Mouse (Mus musculus) brain, adult 2 months (tissue): ENCODE results near the gene Mpp2.

Experiments used
- DNase-seq: peaks from one replicate; pipeline ENCODE4 v3.0.0; 2011; ENCODE audit warnings: low read depth, low spot score

Mpp2 gene

DNA sequence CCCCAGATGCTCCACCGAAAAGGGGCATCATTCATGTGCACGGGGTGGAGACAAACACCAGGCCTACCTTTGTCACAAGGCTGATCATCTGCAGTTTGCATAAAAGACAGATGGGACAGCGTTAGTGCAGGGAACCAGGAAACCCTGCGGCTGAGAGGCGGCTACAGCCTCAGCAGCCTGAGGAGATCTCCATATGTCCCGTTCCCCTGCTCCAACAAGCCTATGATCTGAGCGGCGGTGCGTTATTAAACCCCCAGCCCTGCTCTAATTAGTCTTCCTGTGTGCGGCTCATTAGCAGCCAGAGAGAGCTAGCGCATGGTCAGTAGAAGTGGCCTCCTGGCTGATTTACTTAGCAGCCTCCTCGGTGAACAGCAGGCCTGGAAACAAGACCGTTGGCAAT lies 78.2 kb downstream of the Mpp2 start:
- DNase-seq = peak; percentile 94

DNA sequence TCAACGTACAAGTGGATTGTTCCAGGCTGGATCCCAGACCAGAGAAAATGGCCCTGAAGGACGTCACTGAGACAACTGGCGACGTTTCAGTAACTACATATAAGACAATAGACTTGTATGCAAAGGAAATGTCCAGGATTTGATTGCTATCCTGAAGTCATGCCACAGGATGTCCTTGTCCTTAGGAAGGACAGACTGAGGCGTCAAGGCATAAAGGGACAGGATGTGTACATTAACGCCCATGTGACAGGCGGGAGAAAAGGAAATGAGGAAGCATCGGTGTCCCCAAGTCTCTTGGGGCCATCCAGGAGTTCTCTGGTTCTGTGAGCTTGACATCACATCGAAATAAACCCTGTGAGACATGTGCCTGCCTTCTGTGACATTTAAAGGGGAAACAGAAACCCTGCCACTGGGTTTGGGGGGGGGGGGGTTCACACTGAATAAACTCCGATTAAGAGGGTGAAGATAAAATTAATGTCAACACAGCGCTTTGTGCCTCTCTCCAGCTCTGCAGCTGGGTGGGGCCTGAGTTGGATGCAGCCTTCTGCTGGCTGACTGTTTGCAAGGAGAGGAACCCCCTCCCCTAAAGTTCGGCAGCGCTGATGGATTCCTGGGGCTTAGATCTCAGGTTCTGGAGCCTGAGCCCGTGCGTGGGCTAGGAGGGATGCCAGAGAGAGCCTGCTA lies 79.2 kb downstream of the Mpp2 start:
- no peak for DNase-seq

DNA sequence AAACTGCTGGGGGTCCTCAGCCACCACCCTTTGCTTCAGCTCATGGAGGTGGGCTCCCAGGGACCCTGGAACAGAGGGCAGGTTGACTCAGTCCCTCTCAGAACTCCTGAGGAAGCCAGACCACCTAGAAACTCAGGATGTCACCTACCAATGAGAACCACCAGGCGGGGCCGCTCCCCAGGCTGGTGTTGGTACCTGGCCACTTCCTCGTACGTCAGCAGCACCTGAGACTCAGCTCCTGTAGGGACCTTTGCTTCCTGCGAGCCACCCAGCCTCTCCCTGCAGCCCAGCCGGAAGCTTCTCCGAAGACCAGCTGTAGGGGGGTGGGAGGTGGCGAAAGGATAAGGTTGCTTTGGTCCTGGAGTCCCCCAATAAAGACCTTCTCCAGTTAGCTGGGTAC lies 79.9 kb downstream of the Mpp2 start:
- DNase-seq = no peak
